Mouse (Mus musculus) midbrain, postnatal 0 days (tissue): ENCODE measurements around the gene Pla2g2d. TPM values are rescaled to one million over a fixed set of nuclear protein-coding genes. Genes with fewer than 3 reads are reported as not detected.
"Not testable (repeated sequence)": the region's sequence is repeated elsewhere in the genome, so short reads cannot be mapped to it uniquely, and the experiment has no call there.

Experiments
- ATAC-seq: fragments of 200-750 bp; cut with Nextera tagmentation; 2 replicates; pipeline ENCODE4 v1.8.0; 2017; ENCODE audit warnings: moderate number of reproducible peaks, mild to moderate bottlenecking, moderate TSS enrichment, moderate library complexity; ENCODE audit not compliant: low FRiP score
- DNase-seq: peaks from one replicate; pipeline ENCODE4 v3.0.0-alpha.2; 2015; ENCODE audit warnings: low spot score
- H3K27ac ChIP-seq: fragments of 300-500 bp; sonication (generic); 2 replicates; pipeline ENCODE4 v1.5.1; 2014; ENCODE audit warnings: low read depth, mild to moderate bottlenecking, low read length, mixed read lengths
- H3K27me3 ChIP-seq: fragments of 300-500 bp; sonication (generic); 2 replicates; pipeline ENCODE4 v1.6.1; 2014; ENCODE audit warnings: low read length, control low read depth, mixed read lengths; ENCODE audit not compliant: insufficient read depth
- H3K36me3 ChIP-seq: fragments of 300-500 bp; sonication (generic); 2 replicates; pipeline ENCODE4 v1.6.1; 2014; ENCODE audit warnings: low read length, control low read depth, mixed read lengths; ENCODE audit not compliant: insufficient read depth
- H3K4me1 ChIP-seq: fragments of 300-500 bp; sonication (generic); 2 replicates; pipeline ENCODE4 v1.6.1; 2014; ENCODE audit warnings: mild to moderate bottlenecking, control low read depth, antibody characterized with exemption, low read length, mixed read lengths; ENCODE audit not compliant: insufficient read depth
- H3K4me2 ChIP-seq: fragments of 300-500 bp; sonication (generic); 2 replicates; pipeline ENCODE4 v1.6.1; 2014; ENCODE audit warnings: low read depth, mild to moderate bottlenecking, low read length, mixed read lengths; ENCODE audit not compliant: poor library complexity, severe bottlenecking
- H3K4me3 ChIP-seq: fragments of 300-500 bp; sonication (generic); 2 replicates; pipeline ENCODE4 v1.5.1; 2014; ENCODE audit warnings: low read depth, mild to moderate bottlenecking, low read length, moderate library complexity
- H3K9ac ChIP-seq: fragments of 300-500 bp; sonication (generic); replicated peaks from 2 replicates; pipeline ENCODE4 v1.6.1; 2014; ENCODE audit warnings: mild to moderate bottlenecking, low read length, moderate library complexity, mixed read lengths; ENCODE audit not compliant: poor library complexity, severe bottlenecking
- H3K9me3 ChIP-seq: fragments of 300-500 bp; sonication (generic); 2 replicates; pipeline ENCODE4 v1.6.1; 2016; ENCODE audit warnings: low read length, control low read depth
- CTCF ChIP-seq: IDR thresholded peaks from 2 replicates; pipeline ENCODE4 v1.5.1; 2016; ENCODE audit warnings: antibody characterized with exemption, mild to moderate bottlenecking
- WGBS: fragments of 180-500 bp; shearing (Covaris S2); extraction: QIAGEN DNeasy Blood & Tissue Kit; methylation state at CpG from one replicate; pipeline ENCODE4 v1.1.7; 2014; 5-methylcytosine and 5-hydroxymethylcytosine counted together
- polyA plus RNA-seq: library from polyadenylated mRNA; unstranded; fragments of >200 nt; fragmentation: Nextera tagmentation; extraction: Ambion mirVana; gene quantifications from 2 replicates; pipeline ENCODE4 v1.2.1, GENCODE M21; 2015
- total RNA-seq: library from RNA; depleted of rRNA; stranded (reverse); fragments of >200 nt; gene quantifications from 2 replicates; pipeline ENCODE4 v1.2.3, GENCODE M21; 2014

The Pla2g2d gene
- total and polyA plus RNA-seq, 2 experiments from 2014 or later: 0.52 TPM; not detected in 1

DNA sequence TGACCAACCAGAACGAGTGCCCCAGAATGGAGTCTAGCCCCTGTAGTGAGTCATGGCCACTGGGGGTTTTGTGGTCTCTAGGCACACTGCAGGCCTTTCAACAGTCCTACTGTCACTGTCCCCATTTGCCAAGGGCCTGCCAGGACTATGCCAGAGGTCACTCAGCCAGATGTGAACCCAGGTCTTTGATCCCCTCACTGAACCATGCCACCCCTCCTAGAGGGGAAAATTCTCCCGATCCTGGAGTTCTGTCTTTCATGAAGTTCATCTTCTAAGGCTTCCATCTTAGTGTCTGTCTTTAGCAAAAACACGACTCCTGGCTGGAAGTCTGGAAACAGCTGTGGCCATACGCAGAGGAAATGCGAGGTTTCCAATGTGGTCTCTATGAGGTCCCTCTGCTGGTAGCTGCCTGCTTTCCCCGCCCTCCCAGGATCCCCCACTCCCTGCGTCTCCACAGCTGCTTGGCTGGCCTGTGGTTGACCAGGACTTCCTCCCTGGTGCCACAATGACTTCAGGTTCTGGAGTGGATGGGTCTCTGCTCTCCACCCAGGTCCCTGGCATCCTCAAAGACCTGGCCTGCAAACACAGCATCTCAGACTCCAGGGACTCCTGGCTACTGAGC lies 31.5 kb downstream of the Pla2g2d start:
- H3K4me2 ChIP-seq: no peak overlapping the region
- H3K27me3 ChIP-seq: no peaks in the 10 kb centered on the region
- DNase-seq (no peak), ATAC-seq (no peak)
- H3K36me3 ChIP-seq: no peaks in the 10 kb centered on the region
- 79% methylated on average over 7 of the region's 7 CpGs for WGBS
- H3K9me3 ChIP-seq: no peaks in the 10 kb centered on the region
- no peak overlapping the region for H3K9ac ChIP-seq
- no peak for TF ChIP-seq CTCF
- H3K4me3 ChIP-seq: no peak overlapping the region
- H3K4me1 ChIP-seq: no peaks in the 10 kb centered on the region
- no peak overlapping the region for H3K27ac ChIP-seq

DNA sequence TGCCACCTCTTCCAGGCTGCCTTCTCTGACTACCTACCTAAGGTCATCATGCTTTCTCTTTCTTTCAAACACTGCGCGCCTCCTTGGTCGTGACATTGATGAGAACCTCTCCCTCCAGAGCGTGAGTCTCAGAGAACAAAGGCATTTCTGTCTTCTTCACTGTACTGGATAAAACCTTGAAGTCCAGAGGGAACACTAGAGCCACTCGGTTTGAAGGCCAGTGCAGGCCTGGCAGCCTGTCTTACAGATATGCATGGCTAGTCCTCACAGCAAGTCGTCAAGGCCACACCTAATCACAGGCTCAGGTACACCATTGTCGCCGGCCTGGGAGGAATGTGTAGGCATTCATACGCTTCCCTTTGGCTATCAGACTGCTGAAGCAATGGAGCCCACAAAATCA lies 40.6 kb downstream of the Pla2g2d start:
- Histone ChIP-seq H3K27ac (no peak overlapping the region), H3K4me3 (no peak overlapping the region), H3K4me1 (peaks cover 3% of the 10 kb centered on the region; the same call in 1 of the 2 replicates), H3K36me3 (no peaks in the 10 kb centered on the region), H3K27me3 (no peaks in the 10 kb centered on the region), H3K9ac (no peak overlapping the region), H3K9me3 (no peaks in the 10 kb centered on the region), H3K4me2 (no peak overlapping the region)
- DNase-seq (no peak), ATAC-seq (no peak)
- no peak for TF ChIP-seq CTCF
- 83% methylated on average over 9 of the region's 9 CpGs for WGBS

DNA sequence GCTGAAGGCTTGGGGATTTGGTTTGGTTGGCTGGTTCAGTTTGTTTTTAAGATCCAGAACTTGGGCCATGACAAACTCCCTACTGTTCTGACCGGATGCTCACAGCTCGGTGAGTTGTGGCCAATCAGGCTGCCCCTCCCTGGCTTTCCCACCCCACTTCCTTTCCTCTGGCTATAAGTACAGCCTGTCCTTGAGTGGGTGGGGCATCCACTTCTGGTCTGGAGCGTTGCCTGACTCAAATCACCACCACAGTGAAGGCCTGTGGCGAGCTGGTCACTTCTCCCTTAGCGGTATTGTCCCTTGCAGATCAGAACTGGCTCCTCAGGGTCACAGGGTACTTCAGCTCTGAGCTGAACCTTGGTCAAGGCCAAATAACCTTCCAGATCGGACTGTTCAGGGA lies 42.2 kb downstream of the Pla2g2d start:
- Histone ChIP-seq H3K4me3 (no peak overlapping the region), H3K27ac (no peak overlapping the region), H3K27me3 (no peaks in the 10 kb centered on the region), H3K4me1 (peaks cover 3% of the 10 kb centered on the region; the same call in 1 of the 2 replicates), H3K36me3 (no peaks in the 10 kb centered on the region), H3K4me2 (no peak overlapping the region), H3K9me3 (no peaks in the 10 kb centered on the region), H3K9ac (no peak overlapping the region)
- DNase-seq (no peak), ATAC-seq (no peak)
- WGBS: 83% methylated on average over 6 of the region's 6 CpGs
- TF ChIP-seq CTCF: no peak

DNA sequence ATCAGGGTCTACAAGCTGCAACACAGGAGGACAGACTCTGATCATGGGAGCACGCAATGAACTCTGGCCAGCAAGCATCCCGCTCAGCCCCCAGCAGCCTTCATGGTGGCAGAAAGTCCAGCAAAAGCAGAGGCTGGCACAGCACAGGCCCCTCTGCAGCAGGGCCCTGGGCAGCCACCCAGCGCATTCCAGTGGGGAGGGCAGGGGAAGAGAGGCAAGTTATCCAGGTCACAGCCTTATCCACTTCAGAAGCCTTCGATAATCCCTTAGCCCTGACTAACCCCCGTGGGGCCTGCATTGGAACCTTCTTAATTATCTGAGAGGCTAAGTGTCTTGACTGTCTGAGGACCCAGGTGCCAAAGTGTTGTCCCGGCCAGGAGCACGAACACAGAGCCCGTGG lies 43.6 kb downstream of the Pla2g2d start:
- peak; percentile 29 for DNase-seq
- WGBS: 28% methylated on average over 8 of the region's 8 CpGs
- no peaks in the 10 kb centered on the region for H3K27me3 ChIP-seq
- H3K4me1 ChIP-seq: peaks cover 3% of the 10 kb centered on the region; the same call in 1 of the 2 replicates
- no peak overlapping the region for H3K4me2 ChIP-seq
- no peaks in the 10 kb centered on the region for H3K9me3 ChIP-seq
- no peak overlapping the region for H3K9ac ChIP-seq
- ATAC-seq: no peak
- H3K36me3 ChIP-seq: no peaks in the 10 kb centered on the region
- H3K27ac ChIP-seq: no peak overlapping the region
- no peak overlapping the region for H3K4me3 ChIP-seq
- TF ChIP-seq CTCF: no peak

- no peaks in the 10 kb centered on the region for H3K9me3 ChIP-seq
- no peaks in the 10 kb centered on the region for H3K27me3 ChIP-seq
- H3K4me2 ChIP-seq: no peak overlapping the region
- H3K27ac ChIP-seq: no peak overlapping the region
- DNase-seq (no peak), ATAC-seq (no peak)
- peaks cover 3% of the 10 kb centered on the region; the same call in 1 of the 2 replicates for H3K4me1 ChIP-seq
- no peak for TF ChIP-seq CTCF
- no peak overlapping the region for H3K4me3 ChIP-seq
- H3K9ac ChIP-seq: no peak overlapping the region
- H3K36me3 ChIP-seq: no peaks in the 10 kb centered on the region
- 81% methylated on average over 2 of the region's 2 CpGs for WGBS
Measured at GRCm38 (mm10) chr4:138821036-138821435, 45.5 kb downstream of the Pla2g2d start.

- not testable (repeated sequence) for H3K4me2 ChIP-seq, DNase-seq, H3K27ac ChIP-seq, H3K36me3 ChIP-seq, H3K4me3 ChIP-seq, H3K27me3 ChIP-seq, H3K9ac ChIP-seq, H3K9me3 ChIP-seq, H3K4me1 ChIP-seq, ATAC-seq
- WGBS: 79% methylated on average over 2 of the region's 2 CpGs
Measured at GRCm38 (mm10) chr4:138824161-138824560, 48.6 kb downstream of the Pla2g2d start.
